Mouse (Mus musculus) right cerebral cortex, postnatal 10 days (tissue): ENCODE results near the gene Ano8.
"Not testable (repeated sequence)": the region's sequence is repeated elsewhere in the genome, so short reads cannot be mapped to it uniquely, and the experiment has no call there.

Experiments
- DNase-seq, 2 experiments: peaks; one replicate each; pipeline ENCODE4 v3.0.0; 2021; ENCODE audit warnings: low spot score in 2 of 2

Gene Ano8

GRCm38 (mm10) chr8:71445096-71445495 is 40.7 kb downstream of the Ano8 start:
- no peak for DNase-seq

GRCm38 (mm10) chr8:71441404-71441803 is 44.4 kb downstream of the Ano8 start:
- DNase-seq = peak in 1 of 2 experiments; percentile 66

- DNase-seq = no peak
Measured at GRCm38 (mm10) chr8:71437041-71437440, 48.7 kb downstream of the Ano8 start.

- DNase-seq = not testable (repeated sequence)
Measured at GRCm38 (mm10) chr8:71432935-71433334, 52.8 kb downstream of the Ano8 start.
